In genomic region chr16:13332536-13332935, GRCm38 (mm10) we compare ENCODE assay signal across 9 mouse cellular contexts.
"Had no signal": no experiment of that assay in that cellular context is flagged by ENCODE, and none has a peak within 500 bp of the region (broad histone marks: within the 10 kb centered on the region; RNA-seq: fewer than 3 reads in every experiment).

No protein-coding gene starts in this region.

- H3K9me3 ChIP-seq: liver, embryonic 13.5 days; stomach, embryonic 15.5 days had no signal

- H3K9ac ChIP-seq: liver, embryonic 13.5 days; stomach, embryonic 15.5 days had no signal

- H3K4me3 ChIP-seq: liver, embryonic 13.5 days; stomach, embryonic 15.5 days had no signal

- H3K4me2 ChIP-seq: liver, embryonic 13.5 days; midbrain, embryonic 11.5 days; stomach, embryonic 15.5 days had no signal

- H3K27me3 ChIP-seq: liver, embryonic 13.5 days; stomach, embryonic 15.5 days had no signal

- H3K27ac ChIP-seq: liver, embryonic 13.5 days; stomach, embryonic 15.5 days had no signal

- DNase-seq: kidney, postnatal 14 days; kidney, postnatal 4 days; liver, embryonic 13.5 days; lung, adult 2 months; lung, postnatal 14 days; lung, postnatal 4 days; thymus, postnatal 25 days had no signal
